Mouse (Mus musculus) heart, embryonic 10.5 days (tissue): ENCODE data around the gene Bbx. TPM values are rescaled to one million over a fixed set of nuclear protein-coding genes. Genes with fewer than 3 reads are reported as not detected.

Experiments used
- DNase-seq: peaks from one replicate; pipeline ENCODE4 v3.0.0-alpha.2; 2017; ENCODE audit warnings: low spot score
- H3K27ac ChIP-seq: fragments of 300-500 bp; sonication (generic); 2 replicates; pipeline ENCODE4 v1.5.1; 2016; ENCODE audit warnings: mild to moderate bottlenecking
- H3K27me3 ChIP-seq: fragments of 300-500 bp; sonication (generic); 2 replicates; pipeline ENCODE4 v1.6.1; 2016; ENCODE audit warnings: mild to moderate bottlenecking; ENCODE audit not compliant: poor library complexity, insufficient read depth, severe bottlenecking
- H3K36me3 ChIP-seq: fragments of 300-500 bp; sonication (generic); 2 replicates; pipeline ENCODE4 v1.6.1; 2016; ENCODE audit warnings: mild to moderate bottlenecking, moderate library complexity
- H3K4me1 ChIP-seq: fragments of 300-500 bp; sonication (generic); 2 replicates; pipeline ENCODE4 v1.6.1; 2016; ENCODE audit warnings: mild to moderate bottlenecking
- H3K4me3 ChIP-seq: fragments of 300-500 bp; sonication (generic); 2 replicates; pipeline ENCODE4 v1.5.1; 2016; ENCODE audit warnings: mild to moderate bottlenecking, moderate library complexity
- H3K9me3 ChIP-seq: fragments of 300-500 bp; sonication (generic); 2 replicates; pipeline ENCODE4 v1.6.1; 2016; ENCODE audit warnings: mild to moderate bottlenecking, moderate library complexity
- WGBS: fragments of 180-500 bp; shearing (Covaris S2); methylation state at CpG from one replicate; pipeline ENCODE4 v1.1.7; 2016; 5-methylcytosine and 5-hydroxymethylcytosine counted together
- polyA plus RNA-seq: library from polyadenylated mRNA; unstranded; fragments of >200 nt; fragmentation: Nextera tagmentation; extraction: Ambion mirVana; gene quantifications from 2 replicates; pipeline ENCODE4 v1.2.1, GENCODE M21; 2016

Gene Bbx
- polyA plus RNA-seq, 1 experiment from 2014 or later = 50.2 TPM

- no peak for DNase-seq
- Histone ChIP-seq H3K27ac (no peak overlapping the region), H3K4me3 (no peak overlapping the region), H3K9me3 (no peaks in the 10 kb centered on the region), H3K4me1 (peaks cover 17% of the 10 kb centered on the region), H3K27me3 (no peaks in the 10 kb centered on the region), H3K36me3 (no peaks in the 10 kb centered on the region)
- 63% methylated on average over 8 of the region's 8 CpGs for WGBS
Observed at GRCm38 (mm10) chr16:50298743-50299443, 133.3 kb downstream of the Bbx start.

- WGBS = 81% methylated on average over 4 of the region's 4 CpGs
- Histone ChIP-seq H3K4me3 (no peak overlapping the region), H3K27me3 (no peaks in the 10 kb centered on the region), H3K9me3 (no peaks in the 10 kb centered on the region), H3K36me3 (no peaks in the 10 kb centered on the region), H3K4me1 (no peaks in the 10 kb centered on the region), H3K27ac (no peak overlapping the region)
- no peak for DNase-seq
Observed at GRCm38 (mm10) chr16:50293502-50294228, 138.5 kb downstream of the Bbx start.

GRCm38 (mm10) chr16:50292834-50293233 is 139.4 kb downstream of the Bbx start:
- WGBS = 93% methylated on average over 5 of the region's 5 CpGs
- Histone ChIP-seq H3K4me1 (no peaks in the 10 kb centered on the region), H3K9me3 (no peaks in the 10 kb centered on the region), H3K36me3 (no peaks in the 10 kb centered on the region), H3K27me3 (no peaks in the 10 kb centered on the region), H3K4me3 (no peak overlapping the region), H3K27ac (no peak overlapping the region)
- no peak for DNase-seq

GRCm38 (mm10) chr16:50289764-50290163 is 142.4 kb downstream of the Bbx start:
- Histone ChIP-seq H3K36me3 (no peaks in the 10 kb centered on the region), H3K9me3 (no peaks in the 10 kb centered on the region), H3K27me3 (no peaks in the 10 kb centered on the region), H3K4me3 (no peak overlapping the region), H3K4me1 (no peaks in the 10 kb centered on the region), H3K27ac (no peak overlapping the region)
- no peak for DNase-seq
- whole genome bisulfite sequencing = 45% methylated on average over 5 of the region's 5 CpGs

- DNase-seq = no peak
- no peaks in the 10 kb centered on the region for H3K27me3 ChIP-seq
- no peaks in the 10 kb centered on the region for H3K4me1 ChIP-seq
- H3K27ac ChIP-seq = no peak overlapping the region
- no peaks in the 10 kb centered on the region for H3K36me3 ChIP-seq
- H3K4me3 ChIP-seq = no peak overlapping the region
- H3K9me3 ChIP-seq = no peaks in the 10 kb centered on the region
- WGBS = 91% methylated on average over 4 of the region's 4 CpGs
Observed at GRCm38 (mm10) chr16:50272813-50273212, 159.4 kb downstream of the Bbx start.

GRCm38 (mm10) chr16:50262647-50263046 is 169.5 kb downstream of the Bbx start:
- Histone ChIP-seq H3K4me3 (no peak overlapping the region), H3K27me3 (no peaks in the 10 kb centered on the region), H3K4me1 (no peaks in the 10 kb centered on the region), H3K9me3 (no peaks in the 10 kb centered on the region), H3K27ac (no peak overlapping the region), H3K36me3 (peaks cover 20% of the 10 kb centered on the region)
- DNase-seq = no peak
- 93% methylated on average over 4 of the region's 4 CpGs for WGBS

GRCm38 (mm10) chr16:50262209-50262608 is 170.0 kb downstream of the Bbx start:
- Histone ChIP-seq H3K4me3 (no peak overlapping the region), H3K36me3 (peaks cover 20% of the 10 kb centered on the region), H3K9me3 (no peaks in the 10 kb centered on the region), H3K4me1 (no peaks in the 10 kb centered on the region), H3K27me3 (no peaks in the 10 kb centered on the region), H3K27ac (no peak overlapping the region)
- no peak for DNase-seq
- 90% methylated on average over 9 of the region's 9 CpGs for WGBS

- peaks cover 20% of the 10 kb centered on the region for H3K36me3 ChIP-seq
- H3K27ac ChIP-seq = no peak overlapping the region
- H3K4me3 ChIP-seq = no peak overlapping the region
- DNase-seq = no peak
- no peaks in the 10 kb centered on the region for H3K9me3 ChIP-seq
- H3K4me1 ChIP-seq = no peaks in the 10 kb centered on the region
- no peaks in the 10 kb centered on the region for H3K27me3 ChIP-seq
Observed at GRCm38 (mm10) chr16:50261741-50262140, 170.4 kb downstream of the Bbx start.

GRCm38 (mm10) chr16:50254522-50255159 is 177.5 kb downstream of the Bbx start:
- no peak for DNase-seq

GRCm38 (mm10) chr16:50251417-50251975 is 180.7 kb downstream of the Bbx start:
- no peaks in the 10 kb centered on the region for H3K9me3 ChIP-seq
- WGBS = 75% methylated on average over 6 of the region's 6 CpGs
- no peaks in the 10 kb centered on the region for H3K4me1 ChIP-seq
- peaks cover 6% of the 10 kb centered on the region; the same call in 1 of the 2 replicates for H3K36me3 ChIP-seq
- no peak overlapping the region for H3K27ac ChIP-seq
- no peak for DNase-seq
- no peak overlapping the region for H3K4me3 ChIP-seq
- H3K27me3 ChIP-seq = no peaks in the 10 kb centered on the region

More at GRCm38 (mm10) chr16:50254522-50255159, 177.5 kb downstream of the Bbx start:
- no peaks in the 10 kb centered on the region for H3K4me1 ChIP-seq
- no peaks in the 10 kb centered on the region for H3K9me3 ChIP-seq
- H3K27ac ChIP-seq = no peak overlapping the region
- WGBS = 72% methylated on average over 5 of the region's 5 CpGs
- H3K4me3 ChIP-seq = no peak overlapping the region
- H3K27me3 ChIP-seq = no peaks in the 10 kb centered on the region
- H3K36me3 ChIP-seq = 0 out of 2 replicates have a peak, but pooled peaks cover 3% of the 10 kb centered on the region

- Histone ChIP-seq H3K4me1 (no peaks in the 10 kb centered on the region), H3K9me3 (no peaks in the 10 kb centered on the region), H3K27ac (no peak overlapping the region), H3K36me3 (peaks cover 6% of the 10 kb centered on the region; the same call in 1 of the 2 replicates), H3K27me3 (no peaks in the 10 kb centered on the region), H3K4me3 (no peak overlapping the region)
- 87% methylated on average over 5 of the region's 5 CpGs for WGBS
- DNase-seq = no peak
Observed at GRCm38 (mm10) chr16:50250469-50250868, 181.7 kb downstream of the Bbx start.

- Histone ChIP-seq H3K36me3 (peaks cover 6% of the 10 kb centered on the region; the same call in 1 of the 2 replicates), H3K4me1 (no peaks in the 10 kb centered on the region), H3K4me3 (no peak overlapping the region), H3K9me3 (no peaks in the 10 kb centered on the region), H3K27ac (no peak overlapping the region), H3K27me3 (no peaks in the 10 kb centered on the region)
- 95% methylated on average over 3 of the region's 3 CpGs for WGBS
- DNase-seq = no peak
Observed at GRCm38 (mm10) chr16:50249036-50249435, 183.2 kb downstream of the Bbx start.

GRCm38 (mm10) chr16:50242444-50242843 is 189.7 kb downstream of the Bbx start:
- 70% methylated on average over 4 of the region's 4 CpGs for WGBS

More at GRCm38 (mm10) chr16:50242444-50242843, 189.7 kb downstream of the Bbx start:
- no peaks in the 10 kb centered on the region for H3K27me3 ChIP-seq
- no peak overlapping the region for H3K27ac ChIP-seq
- H3K9me3 ChIP-seq = no peaks in the 10 kb centered on the region
- no peaks in the 10 kb centered on the region for H3K4me1 ChIP-seq
- H3K36me3 ChIP-seq = peaks cover 15% of the 10 kb centered on the region
- no peak for DNase-seq
- no peak overlapping the region for H3K4me3 ChIP-seq
